Mouse (Mus musculus) cerebellum, postnatal 25 days (tissue): ENCODE measurements at regions not wholly inside any gene's neighbourhood (a gene's known extent, or its start where the extent isn't known, plus 50 kb on each side); places are given as distances from the start of the nearest gene placed in this dataset.
A peak's percentile ranks its signal among the peaks of the same experiment; 100 is the strongest.

ENCODE experiments used
- DNase-seq, 2 experiments: peaks; one replicate each; pipeline ENCODE4 v3.0.0; 2021; ENCODE audit warnings: mixed read lengths in 2 of 2

DNA sequence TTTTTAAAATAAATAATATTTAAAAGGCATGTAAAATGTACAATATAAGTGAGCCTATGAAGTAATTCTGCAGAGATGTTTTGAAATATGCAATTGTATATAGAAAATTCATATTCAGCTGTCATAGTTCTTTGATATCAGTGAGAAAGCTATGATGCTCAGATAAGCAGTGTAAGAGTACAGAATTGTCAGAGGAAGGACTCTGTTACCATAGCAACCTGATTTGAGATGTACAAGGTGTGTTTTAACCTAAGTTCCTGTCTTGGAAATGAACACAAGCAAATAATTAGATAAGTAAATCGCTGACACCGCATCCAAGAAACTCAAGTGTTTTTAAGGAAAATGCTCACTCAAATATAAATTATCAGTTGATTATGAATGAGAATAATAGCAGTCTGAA lies 271.8 kb downstream of the Gabrg2 start:
- DNase-seq: no peak

DNA sequence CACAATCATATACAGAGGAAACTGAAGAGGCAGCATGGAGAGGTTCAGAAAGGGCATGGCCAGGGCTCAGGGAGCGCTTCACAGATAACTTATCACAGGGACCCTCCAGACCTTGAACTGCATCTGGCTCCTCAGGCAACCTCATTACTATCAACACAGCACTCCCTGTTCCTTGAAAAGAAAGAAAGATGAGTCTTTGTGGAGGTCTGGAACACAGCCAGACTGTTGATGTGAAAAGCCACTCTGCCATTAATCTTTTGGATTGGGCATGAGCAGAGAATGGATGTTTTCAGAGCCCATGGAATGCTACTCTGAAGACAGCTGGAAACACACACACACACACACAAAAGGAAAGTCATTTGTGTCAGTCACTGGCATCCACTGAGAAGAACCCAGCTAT lies 284.0 kb downstream of the Gabrg2 start:
- no peak for DNase-seq

DNA sequence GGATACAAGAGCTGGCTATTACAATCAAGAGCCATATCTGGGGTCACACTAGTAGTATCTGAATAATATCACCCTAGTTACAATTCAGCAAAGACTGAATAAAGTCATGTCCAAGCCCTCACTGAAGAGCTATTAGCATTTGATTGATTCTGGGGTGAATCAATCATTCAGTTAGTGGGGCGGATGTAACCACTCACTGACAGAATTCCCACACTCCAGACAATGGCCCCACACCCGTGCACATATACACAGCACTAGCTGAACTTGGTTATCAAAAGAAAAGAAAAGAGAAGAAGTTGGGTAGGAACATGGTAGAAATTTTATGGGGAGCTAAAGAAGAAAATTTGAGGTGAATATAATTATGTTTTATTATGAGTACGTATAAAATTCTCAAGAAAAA lies 310.0 kb downstream of the Gabrg2 start:
- no peak for DNase-seq

- no peak for DNase-seq
These were observed 317.7 kb downstream of the Gabrg2 start for GRCm38 (mm10) chr11:41682991-41683390.

- DNase-seq: no peak
These were observed 348.1 kb downstream of the Gabrg2 start for GRCm38 (mm10) chr11:41652566-41652965.

- no peak for DNase-seq
These were observed 355.2 kb downstream of the Gabrg2 start for GRCm38 (mm10) chr11:41645502-41645891.

DNA sequence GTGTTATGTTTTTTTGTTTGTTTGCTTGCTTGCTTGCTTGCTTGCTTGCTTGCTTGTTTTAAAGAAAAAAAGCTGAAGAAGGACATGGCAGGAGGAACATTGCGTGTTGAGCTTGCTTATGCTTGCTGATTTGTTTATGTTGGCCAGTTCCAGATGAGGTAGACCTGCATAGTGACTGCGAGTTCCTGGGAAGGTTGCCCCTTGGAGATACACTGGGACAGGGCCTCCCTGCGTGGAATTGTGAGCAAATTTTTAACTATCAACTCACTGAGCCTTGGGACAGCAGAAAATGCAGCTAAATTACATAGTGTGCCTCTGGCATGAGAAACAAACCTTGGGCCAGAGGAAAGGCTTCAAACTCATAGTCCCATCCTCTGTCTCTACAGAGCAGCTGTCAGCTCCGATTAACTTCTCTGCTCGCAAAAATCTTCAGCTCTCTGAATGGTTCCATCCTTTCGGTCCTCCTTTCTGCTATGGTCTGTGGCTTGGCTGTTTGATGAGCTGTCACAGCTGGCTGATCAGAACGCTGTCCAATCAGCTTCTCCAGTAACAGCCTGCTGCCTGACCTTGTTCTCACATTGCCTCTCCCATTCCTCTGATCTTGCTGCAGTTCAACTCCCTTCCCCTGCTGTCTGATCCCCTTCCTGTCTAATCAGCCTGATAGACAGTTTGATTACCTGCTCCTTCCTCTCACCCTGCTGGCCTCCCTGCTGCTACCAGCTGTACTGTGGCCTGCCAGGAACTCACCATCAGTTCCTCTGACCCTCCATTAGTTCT lies 355.7 kb downstream of the Gabrg2 start:
- peak in 1 of 2 experiments; percentile 5 for DNase-seq

GRCm38 (mm10) chr11:41644083-41644482 lies 356.6 kb downstream of the Gabrg2 start:
- DNase-seq: no peak

GRCm38 (mm10) chr11:41599006-41599405 lies 401.7 kb downstream of the Gabrg2 start:
- peak; percentile 40 to 57 for DNase-seq

GRCm38 (mm10) chr11:41598431-41598830 lies 402.2 kb downstream of the Gabrg2 start:
- DNase-seq: peak; percentile 56 to 70

- peak; percentile 59 to 71 for DNase-seq
These were observed 409.2 kb downstream of the Gabrg2 start for GRCm38 (mm10) chr11:41591426-41591825.
